Mouse (Mus musculus) left cerebral cortex, adult 2 months (tissue): Measurements from ENCODE around the gene Gpc5. TPM values are rescaled to one million over a fixed set of nuclear protein-coding genes. Genes with fewer than 3 reads are reported as not detected.

Experiments
- DNase-seq, 2 experiments: peaks; one replicate each; pipeline ENCODE4 v3.0.0; 2021 to 2022; ENCODE audit warnings: low spot score in 2 of 2, mixed read lengths in 1 of 2; ENCODE audit errors: extremely low spot score in 1 of 2
- H3K27ac ChIP-seq: fragments of 200-600 bp; 2 replicates; pipeline ENCODE4 v1.8.1; 2022
- H3K4me3 ChIP-seq: fragments of 200-600 bp; 2 replicates; pipeline ENCODE4 v1.8.1; 2022
- CTCF ChIP-seq: fragments of 200-600 bp; IDR thresholded peaks from 2 replicates; pipeline ENCODE4 v1.8.1; 2022; ENCODE audit warnings: antibody characterized with exemption, mild to moderate bottlenecking, moderate library complexity
- intact Hi-C: fragments of 180-260 bp; cut with DNase I; formaldehyde crosslinking; loops from one replicate; pipeline ENCODE4 v1.15.1; 2025
- total RNA-seq, 2 experiments: library from RNA; stranded (reverse); gene quantifications; 2 replicates each; pipeline ENCODE4 v1.2.3; 2021

Gene Gpc5
- total RNA-seq, 2 experiments from 2014 or later: 31.6 to 34.7 TPM

DNA sequence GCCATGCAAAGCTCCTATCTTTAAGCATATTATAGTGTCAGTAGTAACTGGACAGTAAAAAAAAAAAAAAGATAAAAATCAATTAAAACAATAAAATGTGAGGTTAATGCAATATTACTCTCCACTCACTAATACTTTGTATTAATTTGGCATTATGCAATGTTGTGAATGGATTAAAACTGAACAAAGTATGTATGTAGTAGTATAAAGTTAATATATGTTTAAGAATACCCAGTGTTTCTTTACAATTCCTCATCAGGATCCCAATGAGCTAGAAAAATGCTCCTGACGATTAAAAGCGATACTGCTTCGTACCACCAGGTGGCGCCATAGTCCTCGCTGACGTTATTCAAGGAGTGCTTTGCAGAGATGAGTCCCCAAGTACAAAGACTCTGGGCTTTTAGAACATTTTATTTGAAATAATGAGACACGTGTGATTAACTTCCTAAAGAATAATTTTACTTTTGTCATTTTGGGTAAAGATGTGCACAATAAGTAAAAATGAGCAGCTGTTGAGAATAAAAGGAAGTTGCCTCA is 739.3 kb downstream of the Gpc5 start:
- peak; percentile 74 to 79 for DNase-seq
- intact Hi-C loops: loop anchor here (5.0 kb wide), 2 partner anchors 234 to 1096 kb away; partner anchors contain the start of gene Gpc6
- no peak overlapping the region for H3K27ac ChIP-seq
- no peak overlapping the region for H3K4me3 ChIP-seq
- peak; percentile 97 for TF ChIP-seq CTCF

DNA sequence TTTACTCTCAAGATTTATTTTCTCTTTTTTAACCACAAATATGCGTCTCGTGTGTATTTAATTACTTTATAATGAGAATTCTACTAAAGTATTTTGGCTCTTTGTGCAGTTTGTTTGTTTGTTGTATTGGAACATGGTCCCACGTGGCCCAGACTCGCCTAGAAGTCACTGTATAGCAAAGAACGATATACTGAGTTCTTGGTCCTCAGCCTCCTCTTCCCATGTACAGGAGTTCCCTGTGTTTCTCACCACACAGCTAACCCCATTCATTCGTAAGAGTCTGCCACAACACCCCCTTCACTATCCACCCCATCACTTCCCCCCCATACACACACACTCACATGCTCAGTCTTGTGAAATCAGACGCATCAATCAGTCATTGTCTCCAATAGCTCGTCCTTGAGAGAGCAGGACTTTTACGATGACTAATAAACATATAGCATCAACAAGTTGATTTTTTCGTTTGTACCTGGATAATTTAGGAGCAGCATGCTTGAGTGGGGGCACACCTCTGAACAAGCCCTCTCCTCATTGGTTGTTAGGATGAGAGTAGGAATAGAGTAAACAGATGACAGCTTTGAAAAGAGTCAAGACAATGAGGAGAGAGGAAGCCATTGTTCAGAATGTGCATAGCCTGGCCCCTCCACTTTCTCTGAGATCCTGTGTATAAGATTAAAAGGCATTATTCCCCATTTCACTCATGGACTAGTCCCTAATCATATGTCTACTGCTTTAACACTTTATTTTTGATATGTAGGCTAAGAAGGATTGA is 740.0 kb downstream of the Gpc5 start:
- Histone ChIP-seq H3K27ac (no peak overlapping the region), H3K4me3 (no peak overlapping the region)
- no peak for TF ChIP-seq CTCF
- no peak for DNase-seq
- intact Hi-C loops: loop anchor here (5.0 kb wide), 2 partner anchors 235 to 1095 kb away; partner anchors contain the start of gene Gpc6

- no peak overlapping the region for H3K27ac ChIP-seq
- no peak for DNase-seq
- intact Hi-C loops: loop anchor here (10.0 kb wide), 1 partner anchor 701 kb away; no protein-coding TSS in a partner anchor
- no peak for TF ChIP-seq CTCF
- no peak overlapping the region for H3K4me3 ChIP-seq
Observed at GRCm38 (mm10) chr14:115843783-115844182, 751.8 kb downstream of the Gpc5 start.

GRCm38 (mm10) chr14:115844773-115845427 is 752.9 kb downstream of the Gpc5 start:
- intact Hi-C loops: loop anchor here (10.0 kb wide), 1 partner anchor 700 kb away; no protein-coding TSS in a partner anchor
- no peak for DNase-seq
- Histone ChIP-seq H3K4me3 (no peak overlapping the region), H3K27ac (no peak overlapping the region)
- TF ChIP-seq CTCF: no peak

GRCm38 (mm10) chr14:115869127-115869526 is 777.1 kb downstream of the Gpc5 start:
- no peak overlapping the region for H3K4me3 ChIP-seq
- no peak overlapping the region for H3K27ac ChIP-seq
- intact Hi-C loops: no loop called here
- no peak for DNase-seq
- no peak for TF ChIP-seq CTCF

GRCm38 (mm10) chr14:115976062-115976461 is 884.0 kb downstream of the Gpc5 start:
- Histone ChIP-seq H3K27ac (no peak overlapping the region), H3K4me3 (no peak overlapping the region)
- no peak for DNase-seq
- TF ChIP-seq CTCF: no peak
- intact Hi-C loops: no loop called here

DNA sequence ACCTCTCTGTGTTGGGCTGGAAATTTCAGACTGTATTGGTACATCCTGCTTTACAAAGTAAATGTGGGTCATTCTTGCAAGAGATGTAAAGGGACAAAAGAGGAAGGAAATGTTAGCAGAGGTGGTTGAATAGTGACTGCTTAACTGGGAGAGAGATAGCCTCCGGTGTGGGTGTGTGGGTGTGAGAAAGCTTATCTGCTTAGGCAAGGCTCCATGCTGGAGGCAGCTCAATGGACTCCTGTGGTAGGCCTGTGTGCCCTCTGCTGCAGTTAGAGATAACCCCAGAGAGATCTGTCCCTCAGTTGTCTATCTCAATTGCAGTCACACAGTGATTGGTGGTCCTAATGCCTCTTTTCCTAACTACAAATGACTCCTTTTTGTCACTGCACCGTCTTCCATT is 887.2 kb downstream of the Gpc5 start:
- no peak for DNase-seq
- no peak for TF ChIP-seq CTCF
- intact Hi-C loops: no loop called here
- Histone ChIP-seq H3K27ac (no peak overlapping the region), H3K4me3 (no peak overlapping the region)

DNA sequence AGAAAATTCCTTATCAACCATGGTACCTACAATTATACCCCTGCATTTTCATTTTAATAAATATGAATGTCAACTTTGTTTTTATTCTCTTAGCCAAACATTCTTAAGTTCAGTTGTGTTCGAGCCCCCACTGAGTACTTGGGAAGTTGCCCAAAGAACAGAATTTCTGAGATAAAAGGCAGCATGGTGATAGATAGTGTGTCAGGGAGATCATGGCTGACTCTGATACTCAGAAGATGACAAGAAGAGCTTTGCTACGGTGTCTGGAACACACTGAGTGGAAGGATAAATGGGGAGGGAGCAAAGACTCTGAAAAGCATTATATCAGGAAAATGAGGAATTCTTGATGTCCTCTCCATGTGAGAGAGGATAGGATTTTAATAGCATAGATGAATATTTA is 898.7 kb downstream of the Gpc5 start:
- Histone ChIP-seq H3K4me3 (no peak overlapping the region), H3K27ac (no peak overlapping the region)
- intact Hi-C loops: no loop called here
- no peak for DNase-seq
- no peak for TF ChIP-seq CTCF

DNA sequence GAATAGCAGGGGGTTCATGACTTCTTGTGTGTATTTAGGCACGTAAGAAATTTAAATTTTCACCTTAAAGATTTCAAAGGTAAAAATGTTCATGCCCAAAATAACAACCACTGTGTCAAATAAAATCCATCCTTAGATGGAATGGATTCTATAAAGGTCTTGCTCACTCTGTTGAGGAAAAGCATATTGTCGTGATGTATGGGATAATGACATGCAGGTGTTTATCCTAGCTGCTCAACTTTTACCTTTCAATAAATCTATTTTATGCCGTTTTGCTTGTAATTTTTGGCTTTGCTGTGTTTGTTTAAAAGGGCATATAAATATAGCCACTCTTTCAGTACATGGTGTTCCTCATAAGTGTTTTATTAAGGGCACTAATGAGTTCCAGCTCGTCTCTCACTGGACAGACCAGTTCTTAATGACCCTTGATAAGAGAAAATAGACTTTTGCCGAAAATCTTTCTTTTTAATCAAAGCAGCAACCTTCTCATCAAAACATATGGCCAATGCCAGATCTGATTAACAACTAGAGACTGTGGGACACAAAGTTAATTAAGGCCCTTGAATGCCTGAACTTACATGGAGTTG is 901.6 kb downstream of the Gpc5 start:
- no peak overlapping the region for H3K27ac ChIP-seq
- TF ChIP-seq CTCF: no peak
- no peak for DNase-seq

DNA sequence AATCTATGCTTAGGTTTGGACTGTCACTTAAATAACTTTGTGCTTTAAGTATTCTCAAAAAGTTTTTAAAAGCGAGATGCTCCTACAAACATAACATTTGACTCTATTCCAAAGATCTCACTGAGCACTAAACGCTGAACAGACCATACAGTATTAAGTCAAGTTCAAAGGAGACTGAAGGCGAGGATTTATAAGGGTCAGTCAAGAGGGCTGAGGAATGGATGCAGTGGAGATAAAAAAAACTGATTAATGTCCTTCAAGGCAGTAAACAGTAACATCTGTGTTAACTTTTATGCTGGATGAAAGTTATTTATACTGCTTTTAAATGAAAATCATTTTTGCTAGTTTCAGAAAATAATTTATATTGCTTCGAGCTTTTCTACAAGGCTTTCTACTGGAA is 906.9 kb downstream of the Gpc5 start:
- no peak for DNase-seq
- Histone ChIP-seq H3K4me3 (no peak overlapping the region), H3K27ac (no peak overlapping the region)
- intact Hi-C loops: no loop called here
- TF ChIP-seq CTCF: no peak

More for the DNA sequence above, 901.6 kb downstream of the Gpc5 start:
- H3K4me3 ChIP-seq: no peak overlapping the region
- intact Hi-C loops: no loop called here

- TF ChIP-seq CTCF: no peak
- intact Hi-C loops: no loop called here
- no peak overlapping the region for H3K4me3 ChIP-seq
- no peak for DNase-seq
- no peak overlapping the region for H3K27ac ChIP-seq
Observed at GRCm38 (mm10) chr14:116087010-116087409, 995.0 kb downstream of the Gpc5 start.

- no peak overlapping the region for H3K27ac ChIP-seq
- no peak for DNase-seq
- no peak overlapping the region for H3K4me3 ChIP-seq
- intact Hi-C loops: no loop called here
- TF ChIP-seq CTCF: no peak
Observed at GRCm38 (mm10) chr14:116127943-116128342, 1035.9 kb downstream of the Gpc5 start.
